Mouse (Mus musculus): Measurements from ENCODE around the gene Vmn1r85.
"Not testable (repeated sequence)": the region's sequence is repeated elsewhere in the genome, so short reads cannot be mapped to it uniquely, and the experiment has no call there.

The Vmn1r85 gene

GRCm38 (mm10) chr7:13095073-13095472, at the start of gene Vmn1r85:
Vmn1r85 (minus strand) TSS chr7:13095173.
- DNase-seq: no peak

DNA sequence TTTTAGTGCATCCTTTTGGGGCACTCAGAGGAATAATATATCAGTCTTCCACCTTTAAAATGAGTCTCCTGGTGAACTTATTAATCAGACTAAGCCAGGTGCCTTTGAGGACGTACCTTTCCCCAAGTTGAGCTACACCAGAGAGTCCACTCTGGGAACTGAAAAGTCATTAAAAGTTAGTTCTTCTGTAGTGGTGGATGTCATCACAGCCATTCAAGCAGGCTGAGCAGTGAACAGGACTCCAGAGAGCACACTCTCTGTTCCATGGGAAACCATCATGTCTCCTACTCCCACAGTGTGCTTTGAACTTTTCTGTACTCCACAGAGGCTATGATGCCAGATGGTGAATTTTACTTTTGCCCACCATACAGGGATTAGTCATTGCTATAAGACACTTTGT, 45.1 kb upstream of the Vmn1r85 start, which contains the start of gene Vmn1r87:
Gene Vmn1r87, minus strand, starts transcription at position 101 of the 400 bp plus-strand sequence.
- no peak for DNase-seq

DNA sequence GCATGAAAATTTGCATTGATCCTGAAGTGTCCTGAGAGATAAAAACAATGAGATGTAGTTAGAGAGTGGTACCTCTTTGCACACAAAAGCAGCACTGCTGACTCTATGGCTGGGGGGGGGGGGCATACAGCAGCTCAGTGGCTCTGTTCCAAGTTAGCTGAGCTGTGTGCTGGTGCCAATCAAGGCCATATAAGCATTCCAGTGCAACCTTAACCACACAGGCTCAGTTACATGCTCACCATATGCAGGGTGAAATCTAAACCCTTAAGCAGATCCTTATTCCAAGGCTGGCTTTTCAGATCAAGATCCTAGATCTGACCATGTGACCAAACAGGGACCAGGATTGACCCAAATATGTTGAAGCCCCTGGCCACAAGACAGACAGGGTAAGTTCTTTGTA, 42.4 kb upstream of the Vmn1r85 start:
- DNase-seq: no peak

- no peak for DNase-seq
Measured at GRCm38 (mm10) chr7:13131856-13132255, 36.9 kb upstream of the Vmn1r85 start.

- peak; percentile 5 for DNase-seq
Measured at GRCm38 (mm10) chr7:13123554-13124153, 28.7 kb upstream of the Vmn1r85 start.

DNA sequence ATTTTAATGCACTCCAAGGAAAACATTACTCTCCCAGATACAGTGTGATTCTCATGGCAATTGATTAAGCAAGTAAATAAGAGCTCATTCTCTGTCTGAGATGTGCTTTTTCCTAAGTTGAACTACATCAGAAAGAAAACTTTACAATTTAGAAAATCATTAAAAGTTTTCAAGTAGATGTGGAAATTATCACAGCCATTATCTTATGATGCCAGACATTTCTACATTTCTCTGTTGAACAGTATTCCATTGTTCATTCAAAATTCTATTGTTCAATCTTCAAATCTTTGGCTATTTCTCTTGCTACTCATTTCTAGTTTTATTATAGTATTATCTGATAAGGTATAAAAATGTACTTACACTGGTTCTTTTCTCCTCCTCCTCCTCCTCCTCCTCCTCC, 24.8 kb upstream of the Vmn1r85 start, which contains the start of gene Vmn1r86:
Gene Vmn1r86, minus strand, starts transcription at position 101 of the 400 bp plus-strand sequence.
- DNase-seq: no peak

- DNase-seq: no peak
Measured at GRCm38 (mm10) chr7:13072293-13072692, 22.7 kb downstream of the Vmn1r85 start.

DNA sequence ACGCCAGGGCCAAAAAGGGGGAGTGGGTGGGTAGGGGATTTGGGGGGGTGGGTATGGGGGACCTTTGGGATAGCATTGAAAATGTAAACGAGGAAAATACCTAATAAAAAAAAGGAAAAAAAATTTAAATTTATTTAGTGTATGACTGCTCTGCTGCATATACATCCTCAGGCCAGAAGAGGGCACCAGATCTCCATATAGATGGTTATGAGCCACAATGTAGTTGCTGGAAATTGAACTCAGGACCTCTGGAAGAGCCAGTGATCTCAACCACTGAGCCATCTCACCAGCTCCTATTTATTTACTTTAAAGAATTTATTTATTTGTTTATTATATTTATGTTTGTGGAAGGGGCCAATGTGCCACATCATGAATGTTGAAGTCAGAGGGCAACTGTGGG, 31.6 kb downstream of the Vmn1r85 start:
- not testable (repeated sequence) for DNase-seq

- no peak for DNase-seq
Measured at GRCm38 (mm10) chr7:13059536-13059935, 35.4 kb downstream of the Vmn1r85 start.

DNA sequence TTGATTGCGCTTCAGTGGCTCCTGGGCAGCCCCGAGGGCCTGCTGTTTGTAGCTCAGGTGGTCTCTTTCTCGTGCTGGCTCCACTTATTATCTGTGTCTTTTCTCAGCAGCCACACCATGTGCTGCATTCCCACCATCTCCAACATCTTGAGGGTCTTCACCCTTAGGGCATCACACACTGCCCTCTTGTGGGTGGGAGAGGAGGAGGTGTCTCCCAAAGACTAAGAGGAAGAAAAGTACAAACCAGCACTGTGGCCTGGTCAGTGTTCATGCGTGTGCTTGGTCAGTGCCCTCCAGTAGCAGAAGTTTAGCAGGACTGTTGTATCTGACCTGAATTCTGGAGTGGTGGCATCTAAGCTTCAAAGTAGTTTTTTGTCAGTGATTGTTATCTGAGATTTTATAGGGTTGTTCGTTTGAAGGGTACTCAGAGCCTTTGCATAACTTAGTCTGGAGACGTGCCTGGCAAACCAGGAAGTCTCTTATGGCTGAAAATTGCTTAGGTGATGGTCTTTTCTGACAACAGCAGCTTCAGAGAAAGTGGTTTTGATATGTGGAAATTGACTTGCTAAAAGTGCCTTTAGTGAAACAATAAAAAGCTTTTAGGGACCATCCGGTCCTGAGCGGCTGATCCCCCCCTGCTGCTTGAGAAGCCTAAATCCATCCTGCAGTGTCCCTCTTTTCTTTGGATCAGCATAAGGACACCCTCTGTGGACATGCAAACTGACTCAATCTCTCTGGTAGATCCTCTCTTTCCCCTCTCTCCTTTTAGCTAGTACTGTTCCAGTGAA, 37.9 kb downstream of the Vmn1r85 start:
- no peak for DNase-seq

- DNase-seq: peak; percentile 92
Measured at GRCm38 (mm10) chr7:13054287-13055010, 40.5 kb downstream of the Vmn1r85 start, which contains the start of gene Mzf1. Mzf1 (minus strand) TSS chr7:13054764.

GRCm38 (mm10) chr7:13053961-13054286, 41.0 kb downstream of the Vmn1r85 start:
- DNase-seq: no peak

DNA sequence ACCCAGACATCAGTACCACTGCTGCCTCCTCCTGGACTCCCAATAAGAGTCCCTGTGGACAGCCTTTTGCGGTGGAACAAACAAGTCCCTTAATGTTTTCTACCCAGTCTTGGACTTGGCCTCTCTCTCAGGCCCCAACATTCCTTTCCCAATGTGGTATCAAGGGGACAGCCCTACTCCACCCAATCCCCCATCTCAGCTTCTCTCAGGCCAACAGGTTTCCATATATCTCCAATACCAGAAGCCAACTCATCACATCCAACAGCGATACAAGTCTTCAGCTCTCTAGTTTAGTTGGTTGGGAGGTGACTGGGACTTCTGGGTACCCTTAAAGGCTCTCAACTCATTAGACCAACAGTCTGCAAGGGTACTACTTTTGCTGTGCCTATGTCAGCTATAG, 41.5 kb downstream of the Vmn1r85 start:
- DNase-seq: no peak

DNA sequence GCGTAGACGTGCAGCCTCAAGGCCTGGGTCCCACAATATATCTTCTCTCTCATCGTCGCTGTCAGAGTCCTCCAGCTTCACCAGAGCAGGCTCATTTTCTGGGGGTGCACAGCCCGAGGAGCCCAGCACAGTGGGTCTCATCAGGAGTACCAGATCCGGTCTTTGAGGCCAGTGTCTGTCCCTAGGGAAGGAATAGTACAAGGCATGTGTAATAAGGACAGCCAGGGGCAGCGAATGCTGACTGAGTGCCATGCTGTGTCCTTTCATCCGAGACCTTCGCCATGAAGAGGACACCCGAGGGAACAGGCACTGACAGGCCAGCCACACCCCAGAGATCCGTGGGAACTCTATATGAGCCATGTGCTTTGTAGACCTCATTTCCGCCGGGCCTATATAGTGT, 42.0 kb downstream of the Vmn1r85 start:
- no peak for DNase-seq

GRCm38 (mm10) chr7:13046084-13046483, 48.9 kb downstream of the Vmn1r85 start:
- no peak for DNase-seq

- no peak for DNase-seq
Measured at GRCm38 (mm10) chr7:13044254-13044625, 50.7 kb downstream of the Vmn1r85 start.

DNA sequence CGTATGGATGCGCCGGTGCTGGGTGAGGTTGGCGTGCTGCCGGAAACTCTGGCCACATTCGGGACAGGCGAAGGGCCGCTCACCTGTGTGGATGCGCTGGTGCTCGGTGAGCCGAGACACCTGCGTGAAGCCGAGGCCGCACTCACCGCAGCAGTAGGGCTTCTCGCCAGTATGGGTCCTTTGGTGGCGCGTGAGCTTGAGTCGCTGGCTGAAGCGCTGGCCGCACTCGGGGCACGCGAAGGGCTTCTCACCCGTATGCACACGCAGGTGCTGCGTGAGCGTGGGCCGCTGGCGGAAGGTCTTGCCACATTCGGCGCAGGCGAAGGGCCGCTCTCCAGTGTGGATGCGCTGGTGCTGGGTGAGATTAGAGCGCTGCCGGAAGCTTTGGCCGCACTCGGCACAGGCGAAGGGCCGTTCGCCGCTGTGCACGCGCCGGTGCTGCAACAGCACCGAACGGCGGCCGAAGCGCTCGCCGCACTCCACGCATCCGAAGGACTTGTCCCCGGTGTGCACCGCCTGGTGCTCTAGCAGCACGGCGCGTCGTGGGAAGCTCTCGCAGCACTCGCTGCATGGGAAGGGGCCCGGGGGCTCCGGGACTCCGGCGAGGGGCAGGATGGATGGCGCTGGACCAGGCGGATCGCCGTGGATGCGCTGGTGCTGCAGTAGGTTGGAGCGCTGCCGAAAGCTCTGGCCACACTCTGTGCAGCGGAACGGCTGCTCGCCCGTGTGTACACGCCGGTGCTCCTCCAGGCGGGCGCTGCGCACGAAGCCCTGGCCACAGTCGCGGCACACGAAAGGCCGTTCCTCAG, 51.3 kb downstream of the Vmn1r85 start:
- peak; percentile 69 for DNase-seq

GRCm38 (mm10) chr7:13043120-13043444, 51.9 kb downstream of the Vmn1r85 start:
- DNase-seq: no peak

DNA sequence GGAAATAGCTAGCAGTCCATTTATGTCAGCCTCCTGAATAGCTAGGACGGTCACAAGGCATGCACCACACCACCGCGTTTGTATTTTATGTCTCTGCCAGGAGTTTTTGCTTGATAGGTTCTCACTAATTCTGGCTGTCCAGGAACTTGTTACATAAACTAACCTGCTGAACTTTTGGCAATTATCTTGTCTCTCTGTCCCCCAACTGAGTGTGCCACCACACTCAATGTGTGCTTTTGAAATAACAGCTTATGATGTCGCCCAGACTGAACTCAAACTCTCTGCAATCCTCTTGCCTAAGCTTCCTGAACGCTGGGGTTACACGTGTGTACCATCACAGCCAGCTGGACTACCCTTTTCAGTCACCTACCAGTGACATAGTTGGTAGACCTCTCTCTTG, 52.5 kb downstream of the Vmn1r85 start:
- DNase-seq: no peak

DNA sequence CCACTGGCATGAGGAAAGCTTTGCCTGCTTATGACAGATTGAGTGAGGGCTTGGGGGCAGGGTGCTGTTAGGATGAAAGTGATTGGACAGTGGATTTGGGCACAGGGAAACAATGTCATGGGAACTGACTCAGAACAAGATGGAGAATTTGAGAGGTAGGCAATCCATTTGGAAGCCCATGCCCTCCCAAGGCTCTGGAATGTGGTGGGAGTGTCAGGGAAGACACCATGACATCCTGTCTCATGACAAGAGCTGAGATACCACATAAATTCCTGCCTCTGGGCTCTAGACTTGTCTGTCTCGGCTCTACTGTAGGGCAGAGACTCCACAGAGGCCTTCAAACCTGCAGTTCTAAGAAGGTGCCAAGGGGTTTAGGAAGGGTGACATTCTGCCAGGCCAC, 53.7 kb downstream of the Vmn1r85 start:
- DNase-seq: no peak

- no peak for DNase-seq
Measured at GRCm38 (mm10) chr7:13039181-13039580, 55.8 kb downstream of the Vmn1r85 start.

- DNase-seq: no peak
Measured at GRCm38 (mm10) chr7:13038621-13039169, 56.3 kb downstream of the Vmn1r85 start.
